Mouse (Mus musculus) cerebellum, adult 9-11 months (tissue): ENCODE measurements at regions not wholly inside any gene's neighbourhood (a gene's known extent, or its start where the extent isn't known, plus 50 kb on each side); places are given as distances from the start of the nearest gene placed in this dataset.
A peak's percentile ranks its signal among the peaks of the same experiment; 100 is the strongest.
"Not testable (repeated sequence)": the region's sequence is repeated elsewhere in the genome, so short reads cannot be mapped to it uniquely, and the experiment has no call there.

Experiments used
- DNase-seq: peaks from one replicate; pipeline ENCODE4 v3.0.0; 2022

GRCm38 (mm10) chr4:51519281-51519680 lies 302.8 kb downstream of the Cylc2 start:
- no peak for DNase-seq

- peak; percentile 12 for DNase-seq
Observed at GRCm38 (mm10) chr4:51519750-51520149, 303.3 kb downstream of the Cylc2 start.

GRCm38 (mm10) chr4:51545419-51545818 lies 328.9 kb downstream of the Cylc2 start:
- DNase-seq, result no peak

- no peak for DNase-seq
Observed at GRCm38 (mm10) chr4:51559693-51560092, 343.2 kb downstream of the Cylc2 start.

- DNase-seq, result no peak
Observed at GRCm38 (mm10) chr4:51560100-51560499, 343.6 kb downstream of the Cylc2 start.

- no peak for DNase-seq
Observed at GRCm38 (mm10) chr4:51562379-51562778, 345.9 kb downstream of the Cylc2 start.

GRCm38 (mm10) chr4:51576456-51576855 lies 360.0 kb downstream of the Cylc2 start:
- DNase-seq, result no peak

- no peak for DNase-seq
Observed at GRCm38 (mm10) chr4:51594044-51594443, 377.6 kb downstream of the Cylc2 start.

- DNase-seq, result no peak
Observed at GRCm38 (mm10) chr4:51597850-51598249, 381.4 kb downstream of the Cylc2 start.

GRCm38 (mm10) chr4:51599984-51600747 lies 383.7 kb downstream of the Cylc2 start:
- DNase-seq, result no peak

GRCm38 (mm10) chr4:51627289-51627688 lies 410.8 kb downstream of the Cylc2 start:
- DNase-seq, result no peak

DNA sequence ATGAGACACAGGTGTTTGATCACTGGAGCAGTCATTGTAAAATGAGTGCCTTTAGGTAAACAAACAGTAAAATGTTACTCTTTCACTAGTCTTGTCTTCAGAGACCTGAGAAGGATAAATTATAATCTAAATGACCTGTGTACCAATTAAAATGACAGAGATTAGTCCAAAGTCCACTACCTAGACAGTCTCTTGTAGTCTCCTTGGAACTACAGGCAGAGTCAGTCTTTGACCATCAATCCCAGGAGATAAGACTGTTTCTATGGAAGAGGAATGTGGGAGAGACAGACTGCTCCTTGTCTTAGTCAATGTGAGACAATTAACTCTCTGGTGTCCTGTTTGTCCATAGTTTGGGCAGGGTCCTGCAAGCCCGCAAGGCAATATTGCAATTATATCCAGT lies 417.0 kb downstream of the Cylc2 start:
- no peak for DNase-seq

DNA sequence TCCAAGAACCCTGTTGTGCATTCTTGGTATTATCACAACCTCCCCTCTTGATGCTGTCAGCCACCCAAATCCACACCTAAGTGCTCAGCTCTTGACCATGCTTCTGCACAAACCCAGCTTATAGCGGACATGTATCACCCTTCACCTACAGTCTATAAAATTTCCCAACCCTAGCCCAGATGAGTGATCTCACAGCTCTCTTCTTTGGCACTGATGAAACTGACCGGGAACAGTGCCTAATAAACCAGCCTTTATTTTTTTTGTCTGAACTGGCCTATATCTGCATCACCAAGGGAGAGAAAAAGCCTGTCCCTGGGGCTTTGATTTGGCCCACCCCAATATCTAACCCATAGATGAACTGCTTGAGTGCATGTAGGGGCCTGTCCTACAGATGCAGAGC lies 440.8 kb downstream of the Cylc2 start:
- DNase-seq, result no peak

DNA sequence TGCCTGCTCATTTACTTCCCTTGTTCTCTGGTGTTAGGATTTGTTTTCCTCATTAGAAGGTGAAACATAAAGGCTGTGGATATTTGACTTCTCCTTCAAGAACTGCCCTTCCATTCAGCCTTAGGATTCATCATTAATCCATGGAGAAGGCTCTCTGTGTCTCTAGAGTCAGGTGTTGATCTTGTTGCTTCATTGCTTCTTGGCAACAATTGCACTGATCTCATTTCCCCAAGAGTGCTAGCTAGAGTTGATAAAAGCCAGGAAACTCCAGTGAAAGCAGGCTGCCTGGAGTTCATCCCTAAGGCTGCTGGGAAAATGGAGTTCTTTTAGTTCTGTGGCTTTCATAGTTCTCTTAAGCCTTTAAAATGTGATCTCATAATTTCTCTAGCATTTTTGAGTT lies 441.8 kb downstream of the Cylc2 start:
- DNase-seq, result no peak

DNA sequence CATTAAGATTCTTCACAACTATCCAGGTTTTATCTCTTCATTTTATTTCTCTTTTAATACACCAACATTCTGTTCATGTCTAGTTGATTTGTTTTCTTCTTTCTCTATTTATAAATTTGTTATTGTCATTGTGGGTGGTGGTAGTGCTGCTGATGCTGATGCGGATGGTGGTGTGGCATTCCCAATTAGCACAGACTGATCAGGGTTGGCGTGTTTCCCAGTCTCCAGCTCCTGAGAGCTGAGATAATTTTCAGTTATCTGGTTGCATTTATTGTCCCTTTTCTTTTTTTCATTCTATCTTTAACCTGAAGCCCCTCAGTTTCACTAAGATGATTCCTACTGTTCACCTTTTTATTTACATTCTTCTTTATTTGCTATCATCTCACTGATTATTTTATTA lies 455.0 kb downstream of the Cylc2 start:
- DNase-seq, result no peak

GRCm38 (mm10) chr4:51674406-51674805 lies 457.9 kb downstream of the Cylc2 start:
- no peak for DNase-seq

DNA sequence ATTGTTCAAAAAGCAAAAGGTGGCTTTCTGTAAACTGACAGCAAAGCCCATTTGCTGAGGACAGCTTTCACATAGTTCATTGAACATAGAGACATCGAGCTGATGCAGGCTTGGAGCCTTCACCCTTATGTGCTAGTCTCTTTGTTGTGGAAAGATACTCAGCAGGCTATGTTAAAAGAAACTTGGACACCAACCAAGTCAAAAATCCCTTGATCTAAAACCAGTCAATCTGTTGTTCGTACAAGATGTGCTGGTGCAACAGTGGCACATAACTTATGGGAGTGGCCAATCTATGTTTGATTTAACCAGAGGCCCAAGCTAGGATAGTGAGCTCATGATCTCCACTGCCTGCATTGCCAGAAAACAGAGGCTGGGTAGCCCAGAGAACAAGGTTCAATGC lies 462.6 kb downstream of the Cylc2 start:
- DNase-seq, result no peak

DNA sequence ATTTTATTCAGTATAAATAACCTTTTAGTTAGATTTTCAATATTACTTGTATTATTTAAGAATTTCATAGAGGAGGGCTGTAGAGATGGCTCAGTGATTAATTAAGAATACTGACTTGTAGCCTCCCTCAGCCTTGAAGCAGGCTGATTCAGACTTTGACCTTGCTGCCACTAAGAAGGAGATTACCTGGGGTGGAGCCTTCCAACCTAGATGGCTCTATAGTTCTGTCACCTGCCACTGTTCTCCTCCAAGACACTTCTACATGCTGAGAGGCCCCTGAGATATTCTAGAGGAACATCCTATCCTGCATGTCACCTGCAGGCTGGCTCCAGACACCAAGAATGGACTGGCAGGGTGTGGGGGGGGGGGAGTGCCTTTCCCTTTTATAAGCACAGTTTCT lies 466.9 kb downstream of the Cylc2 start:
- DNase-seq, result not testable (repeated sequence)

GRCm38 (mm10) chr4:51686651-51687050 lies 470.2 kb downstream of the Cylc2 start:
- no peak for DNase-seq
